ENCODE assay signal across 8 mouse cellular contexts in the genomic region with DNA sequence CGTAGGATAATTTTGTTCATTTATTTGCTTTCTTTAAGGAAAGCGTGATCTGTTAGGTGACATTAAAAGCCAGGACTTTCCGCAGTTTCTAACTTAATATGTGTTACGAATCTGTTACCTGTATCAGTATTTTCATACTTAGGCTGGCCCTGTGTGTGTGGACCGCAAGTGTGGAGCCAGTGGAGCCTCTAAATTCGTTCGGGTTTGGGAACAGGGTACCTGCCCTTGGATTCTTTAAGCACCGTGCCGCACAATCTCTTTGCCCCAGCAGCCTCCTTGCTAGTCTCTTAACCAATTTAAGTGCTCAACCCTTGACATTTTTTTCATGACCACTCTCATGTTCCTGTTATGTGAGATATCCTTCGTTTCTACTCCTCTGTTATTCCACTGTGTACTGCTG. TPM values are rescaled to one million over a fixed set of nuclear protein-coding genes. Genes with fewer than 3 reads are reported as not detected.
DNase-seq lines count a peak whose midpoint lies in the region; ATAC-seq lines count a peak whose summit lies in the region.

No protein-coding gene starts in this region.

- 0 out of 2 replicates have a peak overlapping the region, but pooled peaks have one; percentile 9 for H3K9ac ChIP-seq in forebrain, embryonic 16.5 days (replicated peaks; ENCODE audit: low read depth, low read length)
- peak overlapping the region; percentile 95 for H3K9ac ChIP-seq in liver, embryonic 15.5 days

- ATAC-seq in erythroblast, adult 5-6 weeks (replicated peaks; ENCODE audit: low FRiP score, poor library complexity, severe bottlenecking): no peak
- ATAC-seq in forebrain, embryonic 16.5 days: no peak
- no peak for ATAC-seq in liver, embryonic 15.5 days (ENCODE audit: insufficient read depth)
- no peak for ATAC-seq in monocyte, adult 5-6 weeks (replicated peaks; ENCODE audit: insufficient number of reproducible peaks, low FRiP score, low TSS enrichment, poor library complexity, severe bottlenecking)

- H3K27me3 ChIP-seq in erythroblast, embryonic 14.5 days (ENCODE audit: control insufficient read depth): no peaks in the 10 kb centered on the region
- H3K27me3 ChIP-seq in forebrain, embryonic 16.5 days (replicated peaks; ENCODE audit: control insufficient read depth, insufficient read depth, low read length): no peaks in the 10 kb centered on the region
- no peaks in the 10 kb centered on the region for H3K27me3 ChIP-seq in liver, embryonic 15.5 days

- WGBS in forebrain, embryonic 16.5 days: 59% methylated on average over 10 of the region's 10 CpGs
- 39% methylated on average over 10 of the region's 10 CpGs for WGBS in liver, embryonic 15.5 days (ENCODE audit: insufficient replicate concordance)

- peaks cover 49% of the 10 kb centered on the region for H3K4me1 ChIP-seq in erythroblast, embryonic 14.5 days (ENCODE audit: control insufficient read depth)
- peaks cover 19% of the 10 kb centered on the region for H3K4me1 ChIP-seq in forebrain, embryonic 16.5 days (replicated peaks; ENCODE audit: control insufficient read depth, insufficient read depth, low read length)
- H3K4me1 ChIP-seq in liver, embryonic 15.5 days (replicated peaks): peaks cover 48% of the 10 kb centered on the region

- peak overlapping the region; percentile 95 for H3K4me3 ChIP-seq in erythroblast, embryonic 14.5 days (replicated peaks)
- H3K4me3 ChIP-seq in forebrain, embryonic 16.5 days (replicated peaks; ENCODE audit: low read length): peak overlapping the region; percentile 98
- H3K4me3 ChIP-seq in liver, embryonic 15.5 days (replicated peaks): peak overlapping the region; percentile 95

- H3K36me3 ChIP-seq in erythroblast, embryonic 14.5 days (ENCODE audit: control insufficient read depth): peaks cover 52% of the 10 kb centered on the region
- H3K36me3 ChIP-seq in forebrain, embryonic 16.5 days (ENCODE audit: control insufficient read depth, insufficient read depth): peaks cover 2% of the 10 kb centered on the region; the same call in 1 of the 2 replicates
- peaks cover 13% of the 10 kb centered on the region for H3K36me3 ChIP-seq in liver, embryonic 15.5 days (replicated peaks)

- H3K9me3 ChIP-seq in erythroblast, embryonic 14.5 days (ENCODE audit: control insufficient read depth, low read length): no peaks in the 10 kb centered on the region
- no peaks in the 10 kb centered on the region for H3K9me3 ChIP-seq in forebrain, embryonic 16.5 days (ENCODE audit: control insufficient read depth, low read length)
- H3K9me3 ChIP-seq in liver, embryonic 15.5 days (replicated peaks): no peaks in the 10 kb centered on the region

- no peak overlapping the region for H3K27ac ChIP-seq in forebrain, embryonic 16.5 days (ENCODE audit: low read length)
- H3K27ac ChIP-seq in liver, embryonic 15.5 days (replicated peaks): peak overlapping the region; percentile 99

- DNase-seq in A20 (ENCODE audit: low read depth, low spot score): peak; percentile 16
- DNase-seq in ovary, postnatal 36 days (ENCODE audit: low spot score): no peak
- no peak for DNase-seq in cerebellum, postnatal 36 days

- peak overlapping the region; percentile 75 for H3K4me2 ChIP-seq in forebrain, embryonic 16.5 days (ENCODE audit: low read length)
- peak overlapping the region; percentile 80 for H3K4me2 ChIP-seq in liver, embryonic 15.5 days

RNA-seq across cellular contexts. Expression of gene Dnajc5, which starts 1.2 kb away (rescaled TPM):
- polyA plus RNA-seq in erythroblast, embryonic 14.5 days (2012): 0.84 and 0.93 TPM in 2 replicates
- 8.2 and 17.1 TPM in 2 replicates for total RNA-seq in erythroblast, adult 5-6 weeks (2015; ENCODE audit: low replicate concordance)
- 12.7 and 14.8 TPM in 2 replicates for total RNA-seq in erythroblast, adult 5-6 weeks (2017; ENCODE audit: low replicate concordance)
- polyA plus RNA-seq in forebrain, embryonic 16.5 days (2015; fragmentation: Nextera tagmentation; extraction: Ambion mirVana): 221 and 239 TPM in 2 replicates
- polyA plus RNA-seq in liver, embryonic 15.5 days (2015; fragmentation: Nextera tagmentation; extraction: Ambion mirVana): 27.7 and 29.8 TPM in 2 replicates
- 47.3 to 71.5 TPM (median 52.6 TPM) in 3 replicates for total RNA-seq in monocyte, adult 5-6 weeks (2017)

RNA-seq across cellular contexts. Expression of gene Tpd52l2, which starts 24.5 kb away (rescaled TPM):
- polyA plus RNA-seq in erythroblast, embryonic 14.5 days (2012): 4.5 and 5.4 TPM in 2 replicates
- total RNA-seq in erythroblast, adult 5-6 weeks (2015; ENCODE audit: low replicate concordance): 21.3 and 27.5 TPM in 2 replicates
- 25.3 and 41.0 TPM in 2 replicates for total RNA-seq in erythroblast, adult 5-6 weeks (2017; ENCODE audit: low replicate concordance)
- 135 and 139 TPM in 2 replicates for polyA plus RNA-seq in forebrain, embryonic 16.5 days (2015; fragmentation: Nextera tagmentation; extraction: Ambion mirVana)
- 67.3 and 68.4 TPM in 2 replicates for polyA plus RNA-seq in liver, embryonic 15.5 days (2015; fragmentation: Nextera tagmentation; extraction: Ambion mirVana)
- 87.5 to 134 TPM (median 104 TPM) in 3 replicates for total RNA-seq in monocyte, adult 5-6 weeks (2017)

RNA-seq across cellular contexts. Expression of gene Abhd16b, which starts 28.5 kb away (rescaled TPM):
- not detected in 2 replicates for polyA plus RNA-seq in erythroblast, embryonic 14.5 days (2012)
- not detected in 2 replicates for total RNA-seq in erythroblast, adult 5-6 weeks (2015; ENCODE audit: low replicate concordance)
- total RNA-seq in erythroblast, adult 5-6 weeks (2017; ENCODE audit: low replicate concordance): not detected in 2 replicates
- not detected in 2 replicates for polyA plus RNA-seq in forebrain, embryonic 16.5 days (2015; fragmentation: Nextera tagmentation; extraction: Ambion mirVana)
- polyA plus RNA-seq in liver, embryonic 15.5 days (2015; fragmentation: Nextera tagmentation; extraction: Ambion mirVana): not detected in 2 replicates
- total RNA-seq in monocyte, adult 5-6 weeks (2017): not detected in 3 replicates

Comparison
In these comparisons a context has a peak if more than half of its experiments do, and no peak if none do; other contexts are left out.
1. RNA of gene Dnajc5, which starts 1.2 kb away (polyA plus RNA-seq): 221 to 239 TPM in forebrain, embryonic 16.5 days and 27.7 to 29.8 TPM in liver, embryonic 15.5 days; 0.84 to 0.93 TPM in erythroblast, embryonic 14.5 days; every median in the first group is over 10 times any median in the second.
2. RNA of gene Tpd52l2, which starts 24.5 kb away (polyA plus RNA-seq): 135 to 139 TPM in forebrain, embryonic 16.5 days and 67.3 to 68.4 TPM in liver, embryonic 15.5 days; 4.5 to 5.4 TPM in erythroblast, embryonic 14.5 days; every median in the first group is over 10 times any median in the second.
3. Peak in every context shown above with its lines, with median percentiles within 50 percentile points of each other: H3K4me3 ChIP-seq.